Mouse (Mus musculus) kidney, adult 18-20 months (tissue): ENCODE results near the gene Krtap5-3.
"Not testable (repeated sequence)": the region's sequence is repeated elsewhere in the genome, so short reads cannot be mapped to it uniquely, and the experiment has no call there.

ENCODE experiments used
- DNase-seq: peaks from one replicate; pipeline ENCODE4 v3.0.0; 2021

Gene Krtap5-3

DNA sequence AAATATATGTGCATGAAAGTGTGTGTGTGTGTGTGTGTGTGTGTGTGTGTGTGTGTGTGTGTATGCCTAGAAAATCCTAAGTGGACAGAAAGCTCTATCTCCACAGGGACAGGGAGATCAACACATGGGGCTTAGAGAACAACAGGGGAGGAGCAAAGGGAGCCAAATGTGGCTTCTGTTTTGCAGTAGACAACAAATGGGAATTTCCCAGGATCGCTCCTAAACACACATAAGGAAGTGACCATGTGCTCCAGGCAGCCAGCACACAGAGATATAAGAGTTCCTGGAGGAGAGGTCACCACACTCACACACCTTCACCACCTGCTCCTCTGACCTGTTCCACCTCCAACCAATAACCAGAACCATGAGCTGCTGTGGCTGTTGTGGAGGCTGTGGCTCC, at the start of gene Krtap5-3:
Krtap5-3 (plus strand) TSS at position 301 of the 400 bp plus-strand sequence.
- no peak for DNase-seq

DNA sequence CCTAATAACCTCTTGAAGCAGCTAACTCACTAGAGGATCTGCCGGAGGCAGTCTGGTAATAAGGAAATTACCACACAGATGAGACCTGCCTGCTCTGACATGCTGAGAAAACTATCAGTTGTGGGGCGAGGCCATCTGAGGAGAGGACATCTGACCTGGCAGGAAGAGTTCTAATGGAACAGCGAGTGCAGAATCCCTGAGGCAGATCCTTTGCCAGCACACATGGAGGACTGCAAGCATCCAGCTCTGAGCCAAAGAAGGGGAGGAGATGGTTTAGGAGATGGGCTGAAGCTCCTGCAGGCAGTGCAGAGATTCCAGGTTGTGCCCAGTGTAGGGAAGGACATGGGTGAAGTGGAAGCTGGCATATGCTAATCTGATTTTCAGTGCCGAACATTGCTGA, 49.0 kb upstream of the Krtap5-3 start:
- DNase-seq, result no peak

DNA sequence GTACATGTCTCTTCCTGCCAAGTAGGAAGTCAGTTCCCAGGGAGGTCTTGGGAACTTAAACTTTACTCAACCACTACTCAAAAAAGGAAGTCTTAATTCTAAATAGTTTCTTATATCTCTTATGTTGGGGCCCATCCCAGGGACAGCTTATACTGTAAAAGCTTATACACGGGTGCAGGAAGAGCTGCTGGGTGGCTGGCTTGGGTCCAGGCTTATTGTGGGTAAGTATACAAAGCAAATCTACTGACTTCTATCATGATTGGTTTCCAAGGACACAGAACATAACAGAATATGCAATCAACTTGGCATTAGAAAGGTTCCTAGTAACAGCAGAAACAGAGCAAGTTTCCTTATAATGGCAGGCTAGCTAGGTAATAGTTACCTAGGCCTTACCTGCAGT, 45.9 kb upstream of the Krtap5-3 start:
- DNase-seq, result no peak

DNA sequence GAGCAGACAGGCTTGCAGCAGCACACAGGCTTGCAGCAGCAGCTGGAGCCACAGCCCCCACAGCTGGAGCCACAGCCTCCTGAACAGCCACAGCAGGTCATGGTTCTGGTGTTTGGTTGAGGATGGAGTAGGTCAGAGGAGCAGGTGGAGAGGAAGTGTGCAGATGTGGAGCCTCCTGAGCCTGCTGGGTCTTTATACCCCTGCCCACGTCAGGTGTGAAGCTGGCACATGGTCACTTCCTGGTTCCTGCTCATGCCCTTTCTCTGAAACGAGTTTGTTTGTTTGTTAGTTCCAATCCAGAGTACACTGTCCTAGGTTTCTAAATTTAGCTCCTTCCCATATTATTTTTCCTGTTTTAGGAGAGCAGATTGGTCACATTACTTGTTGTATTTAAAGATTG, 44.2 kb upstream of the Krtap5-3 start, which contains the start of gene Gm29735:
Gm29735 (minus strand) TSS at position 101 of the 400 bp plus-strand sequence.
- not testable (repeated sequence) for DNase-seq

DNA sequence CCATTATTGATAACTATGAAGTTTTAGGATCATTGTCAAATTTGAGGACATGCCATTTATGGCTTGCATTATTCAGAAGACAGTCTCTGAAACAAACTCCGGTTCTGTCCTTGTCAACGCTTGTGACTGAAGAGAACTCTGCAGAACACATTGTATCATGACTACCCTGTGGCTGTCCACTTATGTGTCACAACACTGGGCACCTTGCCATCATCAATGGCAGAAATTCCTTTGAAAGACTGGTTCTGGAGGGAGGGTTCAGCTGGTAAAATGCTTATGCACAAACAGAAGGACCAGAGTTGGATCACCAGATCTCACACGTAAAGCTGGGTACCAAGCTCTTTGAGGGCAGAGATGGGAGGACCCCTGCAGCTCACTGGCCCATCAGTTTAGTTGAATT, 41.8 kb upstream of the Krtap5-3 start:
- DNase-seq, result no peak

DNA sequence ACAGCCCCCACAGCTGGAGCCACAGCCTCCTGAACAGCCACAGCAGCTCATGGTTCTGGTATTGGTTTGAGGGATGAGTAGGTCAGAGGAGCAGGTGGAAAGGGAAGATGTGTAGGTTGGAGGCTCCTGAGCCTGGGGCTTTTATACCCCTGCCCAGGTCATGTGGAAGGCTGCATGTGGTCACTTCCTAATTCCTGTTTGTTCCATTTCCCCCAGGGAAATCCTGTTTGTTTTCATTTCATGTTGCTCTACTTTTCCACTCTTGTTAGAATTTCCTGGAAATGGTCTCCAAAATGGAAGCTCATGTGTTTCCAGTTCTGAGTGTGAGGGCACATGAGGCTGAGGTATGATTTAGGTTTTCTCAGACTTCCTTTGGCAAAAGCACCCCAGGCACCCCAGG, 35.5 kb upstream of the Krtap5-3 start, which contains the start of gene Gm4553:
Gm4553 (minus strand) TSS at position 101 of the 400 bp plus-strand sequence.
- DNase-seq, result not testable (repeated sequence)

DNA sequence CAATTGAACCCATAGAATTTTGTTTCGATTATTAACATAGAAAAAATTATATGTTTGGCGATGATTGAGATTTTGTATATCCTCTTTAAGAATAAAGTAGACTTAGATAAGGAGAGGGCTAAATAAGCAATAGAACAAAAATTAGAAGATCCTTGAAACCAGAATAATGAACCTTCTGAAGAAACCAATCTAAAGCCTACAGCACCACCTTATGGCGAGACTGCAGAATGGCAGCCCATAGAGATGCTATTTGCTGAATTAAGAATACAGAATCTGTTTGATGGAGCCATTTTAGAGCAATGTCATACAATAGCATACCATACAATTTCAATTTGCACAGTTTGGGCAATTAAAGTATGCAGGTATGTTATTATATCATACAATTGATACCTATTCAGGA, 31.3 kb upstream of the Krtap5-3 start:
- DNase-seq, result no peak

DNA sequence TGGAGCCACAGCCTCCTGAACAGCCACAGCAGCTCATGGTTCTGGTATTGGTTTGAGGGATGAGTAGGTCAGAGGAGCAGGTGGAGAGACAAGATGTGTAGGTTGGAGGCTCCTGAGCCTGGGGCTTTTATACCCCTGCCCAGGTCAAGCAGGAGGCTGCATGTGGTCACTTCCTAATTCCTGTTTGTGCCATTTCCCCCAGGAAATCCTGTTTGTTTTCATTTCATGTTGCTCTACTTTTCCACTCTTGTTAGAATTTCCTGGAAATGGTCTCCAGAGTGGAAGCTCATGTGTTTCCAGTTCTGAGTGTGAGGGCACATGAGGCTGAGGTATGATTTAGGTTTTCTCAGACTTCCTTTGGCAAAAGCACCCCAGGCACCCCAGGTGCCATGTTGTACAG, 25.3 kb upstream of the Krtap5-3 start, which contains the start of gene Krtap5-2:
Krtap5-2 (minus strand) TSS at position 101 of the 400 bp plus-strand sequence.
- not testable (repeated sequence) for DNase-seq

DNA sequence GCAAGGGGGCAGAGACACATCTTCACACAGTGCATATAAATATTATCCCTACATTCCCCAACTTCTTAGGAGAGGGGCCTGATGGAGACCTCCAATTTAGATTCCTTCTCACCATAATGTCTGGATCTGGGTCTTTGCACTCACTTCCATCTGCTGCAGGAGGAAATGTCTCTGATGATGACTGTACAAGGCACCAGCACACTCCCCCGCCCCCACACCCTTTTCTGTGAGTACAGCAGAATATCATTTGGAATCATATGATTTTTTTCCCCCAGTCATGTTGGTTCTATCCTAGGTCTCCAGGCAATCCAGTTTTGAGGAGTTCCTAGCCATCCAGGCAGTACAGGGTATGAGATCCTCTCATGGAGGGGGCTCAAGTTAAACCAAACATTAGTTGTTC, 22.5 kb upstream of the Krtap5-3 start:
- DNase-seq, result no peak

DNA sequence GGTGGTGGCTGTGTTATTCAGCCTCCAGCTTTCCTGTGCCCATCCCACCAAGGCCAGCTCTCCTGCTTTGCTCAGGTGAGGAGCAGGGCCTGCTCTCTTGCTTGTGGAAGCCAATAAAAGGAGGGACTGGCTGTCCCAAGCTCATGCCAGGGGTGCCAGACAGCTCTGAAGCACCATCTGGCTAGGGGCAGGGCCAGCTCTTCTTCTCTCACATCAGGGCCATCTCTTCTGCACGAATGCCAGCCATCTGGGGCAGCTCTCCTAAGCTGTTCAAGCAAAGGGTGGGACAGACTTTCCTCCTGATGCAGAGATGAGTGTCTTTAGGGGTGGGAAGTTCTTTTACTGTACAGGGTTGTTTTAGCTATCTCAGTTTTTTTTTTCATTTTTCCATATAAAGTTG, 20.1 kb upstream of the Krtap5-3 start:
- no peak for DNase-seq

DNA sequence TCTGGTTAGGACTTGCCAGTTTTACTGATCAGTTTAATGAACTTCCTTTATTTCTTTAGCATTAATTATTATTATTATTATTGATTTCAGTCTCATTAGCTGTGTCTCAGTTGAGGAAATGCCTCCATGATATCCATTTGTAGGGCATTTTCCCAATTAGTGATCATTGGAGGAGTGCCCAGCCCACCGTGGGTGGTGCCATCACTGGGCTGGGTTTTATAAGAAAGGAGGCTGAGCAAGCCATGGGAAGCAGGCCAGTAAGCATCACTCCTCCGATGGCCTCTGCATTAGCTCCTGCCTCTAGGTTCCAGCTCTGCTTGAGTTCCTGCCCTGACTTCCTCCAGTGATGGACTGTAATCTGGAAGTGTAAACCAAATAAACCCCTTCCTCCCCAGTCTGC, 13.0 kb upstream of the Krtap5-3 start:
- no peak for DNase-seq

DNA sequence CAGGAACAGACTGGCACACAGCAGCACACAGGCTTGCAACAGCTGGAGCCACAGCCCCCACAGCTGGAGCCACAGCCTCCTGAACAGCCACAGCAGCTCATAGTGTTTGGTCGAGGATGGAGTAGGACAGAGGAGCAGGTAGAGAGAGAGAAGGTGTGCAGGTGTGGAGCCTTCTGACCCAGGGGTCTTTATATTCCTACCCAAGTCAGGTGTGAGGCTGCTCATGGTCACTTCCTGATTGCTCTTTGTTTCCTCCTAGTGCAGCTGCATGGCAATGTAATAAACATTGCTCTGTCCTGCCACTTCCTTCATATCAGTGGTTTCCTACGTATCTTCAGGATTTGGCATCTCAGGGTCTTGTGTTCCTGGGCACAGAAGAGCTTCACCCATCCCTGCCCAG, 10.9 kb upstream of the Krtap5-3 start, which contains the start of gene Gm10153:
Gm10153 (minus strand) TSS at position 101 of the 400 bp plus-strand sequence.
- no peak for DNase-seq

DNA sequence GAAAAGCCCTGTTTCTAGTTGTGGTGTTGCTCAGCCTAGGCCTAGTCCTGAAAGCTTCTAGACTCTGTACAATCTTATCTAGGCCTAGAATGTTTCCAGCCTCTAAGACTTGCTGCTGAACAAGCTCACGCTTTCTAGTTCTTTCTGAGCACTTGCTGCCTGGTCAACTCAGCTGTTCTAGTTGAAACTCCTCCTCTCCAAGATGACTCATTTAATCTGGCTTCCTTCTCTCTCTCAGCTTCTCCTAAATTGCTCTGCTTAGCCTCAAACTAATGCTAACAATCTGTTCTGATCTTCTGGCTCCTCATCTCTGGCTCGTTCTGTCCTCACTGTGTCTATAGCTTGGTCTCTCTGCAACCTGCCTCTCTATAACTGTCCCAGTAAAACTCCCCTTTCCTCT, 2.4 kb upstream of the Krtap5-3 start:
- no peak for DNase-seq

DNA sequence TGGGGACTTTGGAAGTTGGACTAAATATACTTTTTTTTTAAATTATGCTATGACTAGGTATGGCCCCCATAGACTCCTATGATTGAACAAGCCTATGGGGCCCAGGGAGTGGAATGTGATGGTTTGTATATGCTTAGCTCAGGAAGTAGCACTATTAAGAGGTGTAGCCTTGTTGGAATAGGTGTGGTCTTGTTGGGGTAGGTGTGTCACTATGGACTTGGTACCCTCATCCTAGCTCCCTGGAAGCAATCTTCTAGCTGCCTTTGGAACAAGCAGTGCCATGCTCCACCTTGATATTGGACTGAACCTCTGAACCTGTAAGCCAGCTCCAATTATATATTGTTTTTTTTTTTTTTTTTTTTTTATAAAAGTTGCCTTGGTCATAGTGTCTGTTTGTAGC, 4.3 kb downstream of the Krtap5-3 start:
- DNase-seq, result no peak

DNA sequence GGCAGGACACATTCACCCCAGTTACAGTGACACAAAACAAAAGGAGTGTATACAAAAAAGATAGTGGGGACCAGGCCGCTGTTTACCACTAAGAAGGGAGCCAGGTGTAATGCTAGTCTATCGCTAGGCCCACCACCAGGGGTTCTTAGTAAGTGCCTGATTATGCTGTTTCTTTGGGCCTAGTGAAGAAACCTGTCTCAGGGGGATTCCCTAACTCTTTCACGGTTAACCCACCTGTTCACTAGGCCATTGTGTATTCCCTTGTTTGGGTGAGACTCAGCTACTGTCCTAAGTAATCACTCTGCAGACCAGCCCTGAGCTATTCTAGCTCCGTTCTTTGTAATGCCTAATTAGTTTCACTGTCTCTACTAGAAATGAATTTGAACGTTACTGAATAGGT, 5.7 kb downstream of the Krtap5-3 start:
- DNase-seq, result not testable (repeated sequence)

DNA sequence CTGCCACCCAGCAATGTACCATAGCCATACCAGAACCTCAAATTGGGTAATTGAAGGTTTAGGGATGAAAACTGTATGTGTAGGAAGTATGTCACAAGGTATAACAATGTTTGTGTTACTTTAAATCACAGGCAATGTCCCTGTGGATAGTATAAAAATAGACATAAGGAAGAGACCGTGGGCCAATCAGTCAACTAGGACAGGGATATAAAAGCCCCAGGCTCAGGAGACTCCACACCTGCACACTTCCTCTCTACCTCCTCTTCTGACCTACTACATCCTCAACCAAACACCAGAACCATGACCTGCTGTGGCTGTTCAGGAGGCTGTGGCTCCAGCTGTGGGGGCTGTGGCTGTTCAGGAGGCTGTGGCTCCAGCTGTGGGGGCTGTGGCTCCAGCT, 10.4 kb downstream of the Krtap5-3 start, which contains the start of gene Gm7579:
Gm7579 (plus strand) TSS at position 301 of the 400 bp plus-strand sequence.
- DNase-seq, result no peak

DNA sequence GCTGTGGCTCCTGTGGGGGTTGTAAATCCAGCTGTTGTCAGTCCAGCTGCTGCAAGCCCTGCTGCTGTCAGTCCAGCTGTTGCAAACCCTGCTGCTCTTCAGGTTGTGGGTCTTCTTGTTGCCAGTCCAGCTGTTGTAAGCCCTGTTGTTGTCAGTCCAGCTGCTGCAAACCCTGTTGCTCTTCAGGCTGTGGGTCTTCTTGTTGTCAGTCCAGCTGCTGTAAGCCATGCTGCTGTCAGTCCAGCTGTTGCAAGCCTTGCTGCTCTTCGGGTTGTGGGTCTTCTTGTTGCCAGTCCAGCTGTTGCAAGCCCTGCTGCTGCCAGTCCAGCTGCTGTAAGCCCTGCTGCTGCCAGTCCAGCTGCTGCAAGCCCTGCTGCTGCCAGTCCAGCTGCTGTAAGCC, 11.0 kb downstream of the Krtap5-3 start:
- DNase-seq, result not testable (repeated sequence)

DNA sequence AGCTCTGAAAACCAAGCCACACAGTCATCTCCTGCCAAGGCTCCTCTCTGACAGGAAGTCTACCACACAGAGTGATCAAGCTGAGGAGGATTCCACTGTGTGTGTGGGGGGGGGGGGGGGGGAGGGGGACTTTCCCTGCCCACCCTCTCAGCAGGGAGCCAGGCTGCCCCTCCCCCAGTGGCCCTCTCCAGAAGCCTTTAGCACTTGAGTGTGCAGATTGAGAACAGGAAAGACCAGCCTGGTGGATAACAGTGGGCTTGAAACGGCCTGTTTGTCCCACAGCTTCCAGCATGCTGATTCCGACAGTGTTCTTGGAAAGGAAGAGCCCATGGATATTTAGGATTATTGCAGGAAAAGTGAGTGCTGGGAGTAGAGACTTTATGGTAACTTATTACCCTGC, 23.4 kb downstream of the Krtap5-3 start:
- no peak for DNase-seq

DNA sequence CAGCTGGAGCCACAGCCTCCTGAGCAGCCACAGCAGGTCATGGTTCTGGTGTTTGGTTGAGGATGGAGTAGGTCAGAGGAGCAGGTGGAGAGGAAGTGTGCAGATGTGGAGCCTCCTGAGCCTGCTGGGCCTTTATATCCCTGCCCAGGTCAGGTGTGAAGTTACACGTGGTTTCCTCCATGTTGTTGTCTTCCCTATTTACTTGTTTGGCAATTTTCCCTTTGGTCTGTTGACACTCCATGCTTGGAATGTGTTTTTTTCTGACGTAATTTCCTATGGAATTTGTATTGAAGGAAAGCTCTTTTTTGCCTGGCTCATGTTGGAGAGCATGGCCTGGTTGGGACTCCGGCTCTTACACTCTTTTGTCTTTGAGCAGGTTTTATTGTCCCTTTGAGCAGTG, 28.7 kb downstream of the Krtap5-3 start, which contains the start of gene Krtap5-5:
Krtap5-5 (minus strand) TSS at position 101 of the 400 bp plus-strand sequence.
- not testable (repeated sequence) for DNase-seq

DNA sequence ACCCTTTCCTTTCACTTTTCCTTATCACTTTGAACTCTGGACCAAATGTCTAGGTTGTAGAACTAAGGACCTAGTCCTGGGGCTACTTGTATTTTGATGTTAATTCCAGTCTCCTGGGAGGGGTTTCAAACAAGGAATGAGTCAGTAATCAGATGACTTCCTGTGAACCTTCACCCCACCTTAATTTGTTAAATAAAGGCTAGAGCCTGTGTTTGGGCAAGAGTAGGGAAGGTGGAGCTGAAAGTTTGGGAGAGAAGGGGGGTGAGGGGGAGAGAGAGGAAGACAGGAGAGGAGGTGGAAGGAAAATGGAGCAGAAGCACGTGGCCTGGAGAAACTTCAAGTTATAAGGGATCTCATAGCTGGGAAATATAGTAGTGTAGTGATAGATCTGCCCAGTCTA, 30.4 kb downstream of the Krtap5-3 start:
- DNase-seq, result no peak

DNA sequence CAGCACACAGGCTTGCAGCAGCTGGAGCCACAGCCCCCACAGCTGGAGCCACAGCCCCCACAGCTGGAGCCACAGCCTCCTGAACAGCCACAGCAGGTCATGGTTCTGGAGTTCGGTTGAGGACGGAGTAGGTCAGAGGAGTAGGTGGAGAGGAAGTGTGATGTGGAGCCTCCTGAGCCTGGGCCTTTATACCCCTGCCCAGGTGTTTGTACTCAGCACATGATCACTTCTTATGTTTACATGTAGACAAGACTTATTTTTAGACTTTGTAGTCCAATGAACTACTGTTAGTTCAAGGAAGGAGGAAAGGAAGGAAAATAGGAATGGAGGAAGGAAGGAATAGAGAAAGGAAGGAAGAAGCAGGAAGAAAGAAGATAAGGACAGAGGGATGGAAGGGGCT, 39.8 kb downstream of the Krtap5-3 start, which contains the start of gene Gm40460:
Gm40460 (minus strand) TSS at position 101 of the 400 bp plus-strand sequence.
- no peak for DNase-seq

DNA sequence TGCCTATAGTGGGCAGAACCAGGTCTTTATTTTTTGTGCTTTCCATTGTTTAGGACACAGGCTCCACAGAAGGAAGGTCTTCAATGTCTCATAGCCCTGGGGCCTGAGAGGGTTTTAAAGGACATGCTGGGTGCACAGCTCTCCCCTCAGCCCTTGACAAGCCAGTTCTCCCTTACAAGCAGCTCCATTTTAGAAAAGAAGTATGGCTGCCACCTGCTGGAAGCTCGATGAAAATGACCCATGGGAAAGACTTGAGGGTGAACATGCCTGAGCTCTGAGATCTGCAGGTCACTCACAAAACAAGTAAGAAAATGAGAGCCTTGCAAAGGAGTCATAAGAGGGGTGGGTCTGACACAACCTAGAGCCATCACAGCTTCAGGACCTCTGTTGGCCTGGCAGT, 48.7 kb downstream of the Krtap5-3 start:
- peak; percentile 29 for DNase-seq
